Mouse (Mus musculus) erythroblast, embryonic 14.5 days (primary cell): ENCODE results near the gene Slamf7.

Source experiments
- GATA1 ChIP-seq: IDR thresholded peaks from 2 replicates; pipeline ENCODE4 v1.6.1; 2012; ENCODE audit warnings: low read length, inconsistent platforms, mixed read lengths
- TAL1 ChIP-seq: IDR thresholded peaks from 3 replicates; pipeline ENCODE4 v1.6.1; 2012; ENCODE audit warnings: low read length, inconsistent platforms, mixed read lengths

DNA sequence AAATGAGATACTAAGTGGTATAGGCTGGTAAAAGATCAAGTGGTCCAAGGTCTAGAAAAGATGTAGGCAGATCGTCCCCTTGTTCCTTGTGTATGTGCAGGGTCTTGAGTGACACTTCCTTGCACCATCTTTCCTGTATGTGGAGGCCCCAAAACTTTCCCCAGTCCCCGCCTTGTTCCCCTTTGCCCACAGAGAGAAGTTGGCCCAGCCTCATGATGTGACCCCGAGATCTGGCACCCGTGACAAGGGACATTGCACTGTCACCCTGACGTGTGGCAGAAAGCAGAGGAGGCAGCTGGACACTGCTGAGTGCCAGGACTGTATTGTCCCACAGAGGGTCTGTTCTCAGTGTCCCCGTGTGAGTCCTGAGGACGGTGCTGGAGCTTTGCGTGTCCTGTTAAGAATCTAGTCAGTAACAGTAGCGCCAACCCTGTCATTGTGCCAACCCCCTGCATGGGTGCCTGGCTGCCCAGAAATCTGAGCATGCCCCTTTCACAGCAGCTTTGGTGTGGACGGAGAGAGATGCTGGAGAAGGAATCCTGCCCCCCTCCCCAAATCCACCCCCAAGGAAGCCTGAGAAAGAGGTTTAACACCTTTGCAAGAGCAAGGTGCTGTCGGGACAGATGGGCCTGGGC is 35.8 kb downstream of the Slamf7 start:
- no peak for TF ChIP-seq GATA1
- TF ChIP-seq TAL1, result no peak
